8 mouse cellular contexts compared by ENCODE assay signal in genomic region chr17:24894061-24894994, GRCm38 (mm10). TPM values are rescaled to one million over a fixed set of nuclear protein-coding genes. Genes with fewer than 3 reads are reported as not detected.
DNase-seq lines count a peak whose midpoint lies in the region; ATAC-seq and TF ChIP-seq lines count a peak whose summit lies in the region.

No protein-coding gene starts in this region.

- ATAC-seq in hindbrain, embryonic 15.5 days (ENCODE audit: low FRiP score, low read depth), result peak; percentile 23
- no peak; the same call in 1 of the 2 replicates for ATAC-seq in midbrain, embryonic 13.5 days

- H3K4me2 ChIP-seq in hindbrain, embryonic 15.5 days, result peak overlapping the region; percentile 97
- peak overlapping the region; percentile 90 for H3K4me2 ChIP-seq in midbrain, embryonic 13.5 days (replicated peaks)

- TF ChIP-seq CTCF in spleen, adult 2 months (IDR thresholded peaks at IDR 0.05; ENCODE audit: extremely low read depth, insufficient read depth, insufficient read length, insufficient replicate concordance), result no peak

- peak overlapping the region; percentile 87 for H3K9ac ChIP-seq in hindbrain, embryonic 15.5 days
- H3K9ac ChIP-seq in midbrain, embryonic 13.5 days (replicated peaks), result peak overlapping the region; percentile 95

- peak overlapping the region; percentile 86 for H3K4me3 ChIP-seq in spleen, adult 2 months (ENCODE audit: extremely low read depth, insufficient read depth, insufficient read length)
- peak overlapping the region; percentile 82 for H3K4me3 ChIP-seq in hindbrain, embryonic 15.5 days
- peak overlapping the region; percentile 89 for H3K4me3 ChIP-seq in midbrain, embryonic 13.5 days (replicated peaks)

- no peak for TF ChIP-seq POLR2A in spleen, adult 2 months (IDR thresholded peaks at IDR 0.05; ENCODE audit: low read depth, low read length)

- H3K36me3 ChIP-seq in spleen, adult 2 months (ENCODE audit: control insufficient read depth, insufficient read depth, low read length), result peaks cover 19% of the 10 kb centered on the region
- H3K36me3 ChIP-seq in hindbrain, embryonic 15.5 days, result peaks cover 56% of the 10 kb centered on the region
- H3K36me3 ChIP-seq in midbrain, embryonic 13.5 days, result peaks cover 67% of the 10 kb centered on the region

- no peaks in the 10 kb centered on the region for H3K9me3 ChIP-seq in hindbrain, embryonic 15.5 days
- no peaks in the 10 kb centered on the region for H3K9me3 ChIP-seq in midbrain, embryonic 13.5 days

- H3K27ac ChIP-seq in spleen, adult 2 months (ENCODE audit: insufficient read depth, low read length), result peak overlapping the region; percentile 91
- H3K27ac ChIP-seq in hindbrain, embryonic 15.5 days (replicated peaks), result peak overlapping the region; percentile 79
- peak overlapping the region; percentile 87 for H3K27ac ChIP-seq in midbrain, embryonic 13.5 days

- 13% methylated on average over 30 of the region's 31 CpGs for WGBS in spleen, adult 2 months
- WGBS in hindbrain, embryonic 15.5 days, result 12% methylated on average over 31 of the region's 31 CpGs
- 10% methylated on average over 31 of the region's 31 CpGs for WGBS in midbrain, embryonic 13.5 days

- H3K27me3 ChIP-seq in spleen, adult 2 months (ENCODE audit: control insufficient read depth, insufficient read depth, low read length), result no peaks in the 10 kb centered on the region
- H3K27me3 ChIP-seq in hindbrain, embryonic 15.5 days, result no peaks in the 10 kb centered on the region
- no peaks in the 10 kb centered on the region for H3K27me3 ChIP-seq in midbrain, embryonic 13.5 days

- peaks cover 14% of the 10 kb centered on the region for H3K4me1 ChIP-seq in spleen, adult 2 months (ENCODE audit: control insufficient read depth, insufficient read depth, insufficient read length)
- peaks cover 46% of the 10 kb centered on the region for H3K4me1 ChIP-seq in hindbrain, embryonic 15.5 days (replicated peaks)
- peaks cover 46% of the 10 kb centered on the region for H3K4me1 ChIP-seq in midbrain, embryonic 13.5 days (replicated peaks)

- peak; percentile 57 for DNase-seq in adrenal gland, postnatal 14 days
- DNase-seq in adrenal gland, postnatal 4 days (ENCODE audit: low spot score in 2 of 2), result no peak
- DNase-seq in spleen, adult 2 months (ENCODE audit: low read depth in 1 of 2, low spot score in 2 of 2), result no peak
- DNase-seq in spleen, adult 12 weeks (ENCODE audit: low spot score), result no peak
- DNase-seq in thymus, postnatal 0 days (ENCODE audit: low spot score), result no peak
- no peak for DNase-seq in right cerebral cortex, postnatal 36 days (ENCODE audit: low spot score in 2 of 2)

RNA-seq across cellular contexts. Expression of gene Eme2, which starts 0.6 kb away (rescaled TPM):
- total RNA-seq in adrenal gland, postnatal 14 days (2021), result 36.7 and 43.1 TPM in 2 replicates
- total RNA-seq in adrenal gland, postnatal 4 days (2021), result 10 to 100 TPM; 63.5 to 66.9 TPM
- polyA plus RNA-seq in spleen, adult 2 months (2012; rRNA removed), result 35.2 and 45.9 TPM in 2 replicates
- polyA plus RNA-seq in hindbrain, embryonic 15.5 days (2015; fragmentation: Nextera tagmentation; extraction: Ambion mirVana), result 27.0 and 30.5 TPM in 2 replicates
- 36.8 and 38.4 TPM in 2 replicates for polyA plus RNA-seq in midbrain, embryonic 13.5 days (2015; fragmentation: Nextera tagmentation; extraction: Ambion mirVana)
- polyA plus RNA-seq in thymus, postnatal 0 days (2015; fragmentation: Nextera tagmentation; extraction: Ambion mirVana), result 19.9 and 24.9 TPM in 2 replicates

RNA-seq across cellular contexts. Expression of gene Mrps34, which starts 0.6 kb away (rescaled TPM):
- 133 and 145 TPM in 2 replicates for total RNA-seq in adrenal gland, postnatal 14 days (2021)
- total RNA-seq in adrenal gland, postnatal 4 days (2021), result 100 to 1,000 TPM; 135 to 137 TPM
- polyA plus RNA-seq in spleen, adult 2 months (2012; rRNA removed), result 68.9 and 106 TPM in 2 replicates
- polyA plus RNA-seq in hindbrain, embryonic 15.5 days (2015; fragmentation: Nextera tagmentation; extraction: Ambion mirVana), result 80.1 and 82.3 TPM in 2 replicates
- polyA plus RNA-seq in midbrain, embryonic 13.5 days (2015; fragmentation: Nextera tagmentation; extraction: Ambion mirVana), result 73.0 and 82.3 TPM in 2 replicates
- polyA plus RNA-seq in thymus, postnatal 0 days (2015; fragmentation: Nextera tagmentation; extraction: Ambion mirVana), result 128 and 136 TPM in 2 replicates

RNA-seq across cellular contexts. Expression of gene Nme3, which starts 2.0 kb away (rescaled TPM):
- total RNA-seq in adrenal gland, postnatal 14 days (2021), result 46.1 and 47.4 TPM in 2 replicates
- 10 to 100 TPM; 73.7 to 76.7 TPM for total RNA-seq in adrenal gland, postnatal 4 days (2021)
- 45.3 and 54.4 TPM in 2 replicates for polyA plus RNA-seq in spleen, adult 2 months (2012; rRNA removed)
- polyA plus RNA-seq in hindbrain, embryonic 15.5 days (2015; fragmentation: Nextera tagmentation; extraction: Ambion mirVana), result 81.6 and 85.5 TPM in 2 replicates
- polyA plus RNA-seq in midbrain, embryonic 13.5 days (2015; fragmentation: Nextera tagmentation; extraction: Ambion mirVana), result 74.1 and 76.8 TPM in 2 replicates
- 47.7 and 57.2 TPM in 2 replicates for polyA plus RNA-seq in thymus, postnatal 0 days (2015; fragmentation: Nextera tagmentation; extraction: Ambion mirVana)

RNA-seq across cellular contexts. Expression of gene Spsb3, which starts 7.9 kb away (rescaled TPM):
- total RNA-seq in adrenal gland, postnatal 14 days (2021), result 30.2 and 34.6 TPM in 2 replicates
- 10 to 100 TPM; 35.5 to 37.8 TPM for total RNA-seq in adrenal gland, postnatal 4 days (2021)
- polyA plus RNA-seq in spleen, adult 2 months (2012; rRNA removed), result 76.9 and 112 TPM in 2 replicates
- 78.5 and 87.6 TPM in 2 replicates for polyA plus RNA-seq in hindbrain, embryonic 15.5 days (2015; fragmentation: Nextera tagmentation; extraction: Ambion mirVana)
- polyA plus RNA-seq in midbrain, embryonic 13.5 days (2015; fragmentation: Nextera tagmentation; extraction: Ambion mirVana), result 71.7 and 74.7 TPM in 2 replicates
- polyA plus RNA-seq in thymus, postnatal 0 days (2015; fragmentation: Nextera tagmentation; extraction: Ambion mirVana), result 89.2 and 97.8 TPM in 2 replicates

RNA-seq across cellular contexts. Expression of gene Nubp2, which starts 8.2 kb away (rescaled TPM):
- 39.5 and 48.8 TPM in 2 replicates for total RNA-seq in adrenal gland, postnatal 14 days (2021)
- total RNA-seq in adrenal gland, postnatal 4 days (2021), result 10 to 100 TPM; 51.9 to 55.3 TPM
- polyA plus RNA-seq in spleen, adult 2 months (2012; rRNA removed), result 43.5 and 47.2 TPM in 2 replicates
- 62.7 and 65.2 TPM in 2 replicates for polyA plus RNA-seq in hindbrain, embryonic 15.5 days (2015; fragmentation: Nextera tagmentation; extraction: Ambion mirVana)
- 68.2 and 75.3 TPM in 2 replicates for polyA plus RNA-seq in midbrain, embryonic 13.5 days (2015; fragmentation: Nextera tagmentation; extraction: Ambion mirVana)
- polyA plus RNA-seq in thymus, postnatal 0 days (2015; fragmentation: Nextera tagmentation; extraction: Ambion mirVana), result 109 and 112 TPM in 2 replicates
